8 mouse cellular contexts compared by ENCODE assay signal in genomic region chr6:72535165-72535564, GRCm38 (mm10). TPM values are rescaled to one million over a fixed set of nuclear protein-coding genes. Genes with fewer than 3 reads are reported as not detected.
DNase-seq lines count a peak whose midpoint lies in the region; ATAC-seq and TF ChIP-seq lines count a peak whose summit lies in the region.

No protein-coding gene starts in this region.

- 4% methylated on average over 9 of the region's 9 CpGs for WGBS in forebrain, postnatal 0 days

- H3K36me3 ChIP-seq in forebrain, postnatal 0 days (ENCODE audit: insufficient read depth) = no peaks in the 10 kb centered on the region

- H3K27me3 ChIP-seq in forebrain, postnatal 0 days (ENCODE audit: insufficient read depth, low read length) = no peaks in the 10 kb centered on the region

- H3K4me1 ChIP-seq in forebrain, postnatal 0 days (ENCODE audit: insufficient read depth) = peaks cover 7% of the 10 kb centered on the region; the same call in 1 of the 2 replicates

- TF ChIP-seq CTCF in forebrain, postnatal 0 days (IDR thresholded peaks at IDR 0.05; ENCODE audit: low read depth) = peak; percentile 90

- peak; percentile 75 for DNase-seq in MEL-GATA-1-ER (ENCODE audit: extremely low read depth, low read depth)
- peak; percentile 68 to 78 for DNase-seq in cerebellum, adult 18-20 months
- peak; percentile 91 for DNase-seq in forebrain, postnatal 0 days
- DNase-seq in layer of hippocampus, postnatal 14 days (ENCODE audit: low spot score in 2 of 2) = peak; percentile 74 to 86
- peak; percentile 92 for DNase-seq in lung, postnatal 36 days
- DNase-seq in right cerebral cortex, postnatal 10 days (ENCODE audit: low spot score in 2 of 2) = peak; percentile 77 to 88
- DNase-seq in urinary bladder, postnatal 14 days (ENCODE audit: low spot score) = peak; percentile 87

- no peaks in the 10 kb centered on the region for H3K9me3 ChIP-seq in forebrain, postnatal 0 days (ENCODE audit: low read length)

- H3K27ac ChIP-seq in forebrain, postnatal 0 days (ENCODE audit: low read depth, low read length) = peak overlapping the region; percentile 67

- peak overlapping the region; percentile 43 for H3K4me2 ChIP-seq in forebrain, postnatal 0 days (ENCODE audit: low read depth)

- H3K4me3 ChIP-seq in forebrain, postnatal 0 days (ENCODE audit: low read depth, low read length) = no peak overlapping the region

- H3K9ac ChIP-seq in forebrain, postnatal 0 days = no peak overlapping the region

- no peak for ATAC-seq in forebrain, postnatal 0 days
- peak; percentile 33 to 49; a peak in 1 of 4 replicates for ATAC-seq in hematopoietic stem cell, adult 5-6 weeks (replicated peaks in 1 of 2; ENCODE audit: insufficient read depth in 1 of 2, low FRiP score in 2 of 2, low TSS enrichment in 1 of 2, low read depth in 1 of 2, poor library complexity in 2 of 2, severe bottlenecking in 2 of 2)

RNA-seq across cellular contexts. Expression of gene Capg, which starts 9.0 kb away (rescaled TPM):
- total RNA-seq in forebrain, postnatal 0 days (2014; rRNA removed) = 6.7 and 8.9 TPM in 2 replicates
- polyA plus RNA-seq in forebrain, postnatal 0 days (2015; fragmentation: Nextera tagmentation; extraction: Ambion mirVana) = 7.1 and 7.6 TPM in 2 replicates
- total RNA-seq in hematopoietic stem cell, adult 5-6 weeks (2017) = 61.1 and 113 TPM in 2 replicates
- total RNA-seq in layer of hippocampus, postnatal 14 days (2021) = 1 to 10 TPM; 3.0 to 3.6 TPM

RNA-seq across cellular contexts. Expression of gene Sh2d6, which starts 13.7 kb away (rescaled TPM):
- 0.24 and 0.38 TPM in 2 replicates for total RNA-seq in forebrain, postnatal 0 days (2014; rRNA removed)
- polyA plus RNA-seq in forebrain, postnatal 0 days (2015; fragmentation: Nextera tagmentation; extraction: Ambion mirVana) = 0.21 and 0.47 TPM in 2 replicates
- not detected in 2 replicates for total RNA-seq in hematopoietic stem cell, adult 5-6 weeks (2017)
- total RNA-seq in layer of hippocampus, postnatal 14 days (2021) = under 1 TPM; 0.41 to 0.83 TPM
